Mouse (Mus musculus): Measurements from ENCODE around the gene Ccpg1. TPM values are rescaled to one million over a fixed set of nuclear protein-coding genes. Genes with fewer than 3 reads are reported as not detected.

The Ccpg1 gene
- 77.0 TPM for polyA plus RNA-seq (2015; fragmentation: Illumina TruSeq; extraction: RNeasy Lipid Tissue Mini Kit (QIAGEN cat#74804); ENCODE audit: insufficient read depth, low replicate concordance)

DNA sequence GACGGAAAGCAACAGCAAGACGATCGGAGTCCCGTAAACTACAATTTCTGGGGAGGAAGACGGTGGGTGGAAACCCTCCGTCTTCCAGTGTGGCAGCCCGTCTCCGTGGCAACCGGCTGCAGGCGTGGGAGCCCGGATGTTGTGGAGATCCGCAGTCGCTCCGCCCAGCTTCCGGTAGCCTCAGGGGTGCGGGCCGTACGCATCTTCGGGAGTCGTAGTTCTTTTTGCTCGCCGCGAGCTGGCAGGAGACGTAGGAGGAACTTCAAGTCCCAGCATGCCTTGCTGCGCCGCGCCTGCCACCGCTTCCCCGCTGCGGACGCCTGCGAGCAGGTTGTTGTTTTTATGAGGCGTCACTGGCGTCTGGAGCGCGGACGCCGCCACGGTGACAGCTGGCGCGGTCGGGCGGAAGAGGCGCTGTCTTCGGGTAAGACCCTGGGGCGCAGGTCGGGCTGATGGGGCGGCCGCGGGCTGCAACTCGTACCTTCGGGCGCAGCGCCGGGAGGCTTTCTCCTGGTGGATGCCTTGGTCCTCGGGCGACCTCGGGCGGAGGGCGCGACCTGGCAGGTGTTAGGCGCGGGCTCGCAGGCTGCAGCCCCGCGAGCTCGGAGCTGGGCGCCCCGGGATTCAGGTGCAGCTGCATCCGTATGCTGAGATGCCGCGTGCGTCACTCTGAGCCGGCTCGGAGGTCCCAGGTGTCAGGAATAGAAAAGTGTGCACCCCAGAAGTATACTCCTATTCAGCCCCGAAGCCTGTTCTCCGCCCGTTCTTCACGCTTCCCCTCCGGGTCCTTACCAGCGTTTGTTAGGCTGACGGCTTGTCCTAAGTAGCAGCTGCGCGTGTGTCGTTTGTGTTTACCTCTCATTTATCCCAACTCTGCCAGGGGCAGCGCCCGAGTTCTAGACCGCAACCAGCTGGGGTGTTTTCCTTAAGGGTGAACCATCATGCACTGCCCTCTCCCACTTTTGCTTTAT is at the start of gene Ccpg1, which contains the start of gene Ccpg1os:
Ccpg1 (plus strand) TSS at position 180 of the 971 bp plus-strand sequence.
Ccpg1os (minus strand) TSS at position 133 of the 971 bp plus-strand sequence.

DNA sequence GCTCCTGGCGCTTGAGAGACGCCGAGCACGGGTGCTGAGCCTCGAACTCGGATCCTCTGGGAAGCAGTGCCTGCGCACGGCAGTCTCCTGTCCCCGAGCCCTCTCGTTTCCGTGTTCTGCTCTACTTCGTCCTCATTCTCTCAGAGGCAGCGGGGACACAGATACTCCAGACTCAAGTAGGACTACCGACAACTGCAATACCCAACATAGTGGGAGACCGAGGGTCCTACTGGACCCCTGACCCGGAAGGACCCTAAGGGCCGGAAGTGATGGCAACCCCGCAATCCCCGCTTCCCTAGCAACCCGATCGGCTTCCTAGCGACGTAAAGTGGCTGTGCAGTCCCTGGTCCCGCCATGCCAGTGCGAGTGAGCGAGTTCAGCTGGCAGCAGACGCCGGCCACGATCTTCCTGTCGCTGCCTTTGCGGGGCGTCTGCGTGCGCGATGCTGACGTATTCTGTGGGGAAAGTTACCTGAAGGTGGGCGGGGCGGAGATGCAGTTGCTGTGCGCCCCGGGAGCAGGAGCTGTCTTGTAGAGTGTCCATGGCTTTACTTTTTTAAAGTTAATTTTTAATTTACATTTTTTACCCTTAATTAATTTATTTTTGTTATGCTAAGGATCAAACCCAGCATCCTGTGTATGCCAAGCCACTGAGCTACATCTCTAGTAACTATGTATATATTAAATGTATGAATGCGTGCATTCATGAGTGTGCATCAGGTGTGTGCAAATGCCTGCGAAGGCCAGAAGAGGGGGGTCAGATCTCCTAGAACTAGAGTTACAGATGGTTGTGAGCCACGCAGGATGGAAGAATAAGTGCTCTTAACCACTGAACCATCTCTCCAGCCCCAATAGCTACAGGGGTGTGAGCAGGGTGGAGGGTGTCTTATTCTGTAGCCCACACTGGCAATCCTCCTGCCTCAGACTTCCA is 26.4 kb upstream of the Ccpg1 start, which contains the start of the genes Dyx1c1 and Gm44503:
Dyx1c1 (plus strand) TSS at position 265 of the 930 bp plus-strand sequence.
Gm44503 (plus strand) TSS at position 332 of the 930 bp plus-strand sequence.

DNA sequence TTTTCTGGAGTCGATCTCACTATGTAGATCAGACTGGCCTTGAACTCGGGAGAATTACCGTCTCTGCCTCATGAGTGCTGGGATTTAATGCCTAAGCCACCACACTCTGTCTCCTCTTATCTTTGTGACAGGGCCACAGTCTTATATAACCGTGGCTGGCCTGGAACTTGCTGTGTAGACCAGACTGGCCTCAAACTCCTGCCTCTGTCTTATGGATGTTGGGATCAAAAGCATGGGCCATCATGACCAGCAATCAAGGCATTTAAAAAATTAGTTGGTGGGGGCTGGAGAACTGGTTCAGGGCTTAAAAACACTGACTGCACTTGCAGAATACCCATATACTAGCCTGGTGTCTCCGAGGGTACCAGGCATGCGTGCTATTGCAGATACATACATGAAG is 54.9 kb downstream of the Ccpg1 start, which contains the start of gene Pigb:
Pigb (minus strand) TSS at position 299 of the 400 bp plus-strand sequence.

DNA sequence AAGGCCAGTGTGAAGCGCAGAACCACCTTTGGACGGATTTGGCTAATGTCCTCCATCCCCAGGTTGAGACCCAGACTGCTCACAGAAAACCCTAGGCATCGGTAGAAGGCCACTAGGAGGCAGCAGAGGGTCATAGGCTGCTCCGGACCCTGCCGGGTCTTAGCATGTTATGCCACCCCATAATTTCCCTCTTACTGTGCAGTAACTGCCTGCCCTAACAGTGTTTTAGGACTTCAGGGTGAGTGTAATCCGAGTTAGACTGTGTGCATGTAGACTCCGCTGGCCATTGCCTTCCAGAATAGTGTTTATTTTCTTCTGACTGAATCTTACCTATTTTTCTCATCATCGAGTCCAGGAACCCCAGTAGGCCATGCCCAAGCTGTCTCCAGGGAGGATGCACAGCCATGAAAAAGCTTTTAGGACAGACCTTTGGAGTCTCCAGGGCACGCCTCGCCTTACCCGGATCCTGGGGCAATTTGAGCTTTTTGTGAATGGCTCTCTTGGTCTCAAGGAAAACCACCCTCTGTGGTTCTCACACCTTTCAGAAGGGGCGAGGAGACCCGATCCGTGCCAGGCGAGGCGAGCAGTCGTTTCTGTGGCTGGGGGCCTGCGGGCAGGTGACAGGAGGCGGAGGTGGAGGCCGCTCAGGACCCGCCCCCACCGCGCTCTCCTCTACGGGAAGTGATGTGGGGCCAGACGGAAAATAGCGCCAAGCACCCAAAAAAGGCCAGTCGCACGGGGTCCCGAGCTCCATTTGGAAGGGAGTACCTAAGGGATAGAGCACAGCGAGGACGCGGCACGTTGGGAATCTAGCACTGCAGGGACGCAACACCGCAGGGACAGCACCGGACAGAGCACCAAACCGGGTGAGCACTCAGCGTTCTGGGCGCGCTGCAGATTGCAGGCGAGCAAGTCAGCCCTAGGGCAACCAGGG is 59.2 kb downstream of the Ccpg1 start, which contains the start of gene Rab27a:
Rab27a (plus strand) TSS at position 709 of the 934 bp plus-strand sequence.

Other genes with a start within 250 kb of the Ccpg1 start
- gene Prtg, start 178.6 kb upstream of the Ccpg1 start, polyA plus RNA-seq (2015; fragmentation: Illumina TruSeq; extraction: RNeasy Lipid Tissue Mini Kit (QIAGEN cat#74804); ENCODE audit: insufficient read depth, low replicate concordance) = 0.26 TPM
- 1.3 TPM for gene Pygo1, start 59.8 kb upstream of the Ccpg1 start, polyA plus RNA-seq (2015; fragmentation: Illumina TruSeq; extraction: RNeasy Lipid Tissue Mini Kit (QIAGEN cat#74804); ENCODE audit: insufficient read depth, low replicate concordance)
- 1.9 TPM for gene Dyx1c1, start 26.6 kb upstream of the Ccpg1 start, polyA plus RNA-seq (2015; fragmentation: Illumina TruSeq; extraction: RNeasy Lipid Tissue Mini Kit (QIAGEN cat#74804); ENCODE audit: insufficient read depth, low replicate concordance)
- not detected for gene Gm44503, start 26.6 kb upstream of the Ccpg1 start, polyA plus RNA-seq (2015; fragmentation: Illumina TruSeq; extraction: RNeasy Lipid Tissue Mini Kit (QIAGEN cat#74804); ENCODE audit: insufficient read depth, low replicate concordance)
- gene Ccpg1os, start within 50 bp of the Ccpg1 start, polyA plus RNA-seq (2015; fragmentation: Illumina TruSeq; extraction: RNeasy Lipid Tissue Mini Kit (QIAGEN cat#74804); ENCODE audit: insufficient read depth, low replicate concordance) = 7.8 TPM
- 15.8 TPM for gene Pigb, start 54.9 kb downstream of the Ccpg1 start, polyA plus RNA-seq (2015; fragmentation: Illumina TruSeq; extraction: RNeasy Lipid Tissue Mini Kit (QIAGEN cat#74804); ENCODE audit: insufficient read depth, low replicate concordance)
- 30.8 TPM for gene Rab27a, start 59.4 kb downstream of the Ccpg1 start, polyA plus RNA-seq (2015; fragmentation: Illumina TruSeq; extraction: RNeasy Lipid Tissue Mini Kit (QIAGEN cat#74804); ENCODE audit: insufficient read depth, low replicate concordance)
- 1.3 TPM for gene Khdc3, start 116.4 kb downstream of the Ccpg1 start, polyA plus RNA-seq (2015; fragmentation: Illumina TruSeq; extraction: RNeasy Lipid Tissue Mini Kit (QIAGEN cat#74804); ENCODE audit: insufficient read depth, low replicate concordance)
- not detected for gene Gm20509, start 117.0 kb downstream of the Ccpg1 start, polyA plus RNA-seq (2015; fragmentation: Illumina TruSeq; extraction: RNeasy Lipid Tissue Mini Kit (QIAGEN cat#74804); ENCODE audit: insufficient read depth, low replicate concordance)
- gene Rsl24d1, start 128.0 kb downstream of the Ccpg1 start, polyA plus RNA-seq (2015; fragmentation: Illumina TruSeq; extraction: RNeasy Lipid Tissue Mini Kit (QIAGEN cat#74804); ENCODE audit: insufficient read depth, low replicate concordance) = 77.2 TPM

Measured in spleen, adult 10 weeks (tissue).